Mouse (Mus musculus) urinary bladder, postnatal 25 days (tissue): ENCODE data around the gene Sptssb.

Experiments
- DNase-seq: peaks from one replicate; pipeline ENCODE4 v3.0.0; 2022; ENCODE audit warnings: low spot score

The Sptssb gene

DNA sequence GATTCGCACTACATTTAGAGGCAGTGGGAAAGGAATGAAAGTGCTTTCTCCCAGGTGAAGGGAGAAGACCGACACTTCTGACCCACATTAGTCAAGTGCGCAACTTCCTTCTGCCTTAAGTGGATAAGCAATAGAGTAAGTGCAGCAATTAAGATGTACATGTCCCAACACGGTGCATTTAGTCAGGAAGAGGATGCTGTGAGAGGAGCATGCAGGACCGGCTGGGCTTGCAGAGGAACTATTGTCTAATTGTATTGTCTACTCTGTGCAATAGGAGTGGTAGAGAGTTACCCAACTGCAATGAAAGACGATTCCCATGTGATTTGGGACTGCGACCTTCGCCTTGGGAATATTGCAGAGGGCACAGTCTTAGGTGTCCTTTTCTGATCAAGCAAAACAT lies 30.2 kb downstream of the Sptssb start:
- DNase-seq, result no peak

DNA sequence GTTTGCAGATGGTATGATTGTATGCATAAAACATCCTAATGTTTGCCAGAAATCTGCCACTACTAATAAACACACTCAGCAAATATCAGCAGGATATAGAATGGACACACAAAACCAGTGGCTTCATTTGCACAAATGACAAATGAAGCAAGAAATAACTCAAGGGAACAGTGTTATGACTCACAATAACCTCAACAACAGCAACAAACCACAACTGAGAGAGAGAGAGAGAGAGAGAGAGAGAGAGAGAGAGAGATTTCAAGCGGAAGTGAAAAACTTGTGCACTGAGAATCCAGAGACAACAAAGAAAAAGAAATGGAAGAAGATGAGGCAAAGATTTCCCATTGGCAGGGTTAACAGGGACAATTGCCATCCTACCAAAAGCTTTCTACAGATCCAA lies 35.2 kb downstream of the Sptssb start:
- no peak for DNase-seq

DNA sequence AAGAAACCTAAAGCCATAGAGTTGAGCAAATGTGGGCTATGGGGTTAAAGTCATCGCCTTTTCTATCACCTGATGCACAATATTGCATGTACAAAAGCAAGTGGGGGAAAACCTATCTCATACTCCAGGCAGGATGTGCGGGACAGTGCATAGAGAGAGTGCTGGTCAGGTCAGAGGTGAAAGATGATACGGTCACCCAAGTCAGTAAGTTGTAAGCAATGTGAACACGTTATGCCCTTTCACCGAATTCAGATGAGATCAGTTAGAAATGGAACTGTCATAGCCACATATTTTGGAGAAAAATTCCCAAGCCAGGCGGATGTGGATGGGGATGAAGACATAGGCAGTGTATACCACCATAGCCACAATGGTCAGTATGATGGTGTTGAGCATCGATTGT lies 39.1 kb downstream of the Sptssb start:
- DNase-seq, result no peak

DNA sequence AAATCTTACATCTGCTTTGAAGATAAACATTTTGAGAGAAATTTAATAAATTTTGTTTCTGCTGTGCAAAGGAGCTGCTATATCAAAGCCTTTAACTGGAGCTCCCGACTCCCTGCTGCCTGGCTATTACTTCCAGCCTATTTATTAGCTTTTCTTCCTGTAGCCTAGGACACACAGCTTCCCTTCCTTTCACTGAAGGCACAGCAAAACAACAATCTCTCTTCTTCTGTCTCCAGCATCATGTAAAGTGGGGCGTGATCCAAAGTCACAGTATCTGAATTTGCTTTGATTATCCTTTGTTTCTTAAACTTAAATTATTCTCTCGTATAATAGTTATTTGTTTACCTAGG lies 39.9 kb downstream of the Sptssb start:
- DNase-seq, result no peak

DNA sequence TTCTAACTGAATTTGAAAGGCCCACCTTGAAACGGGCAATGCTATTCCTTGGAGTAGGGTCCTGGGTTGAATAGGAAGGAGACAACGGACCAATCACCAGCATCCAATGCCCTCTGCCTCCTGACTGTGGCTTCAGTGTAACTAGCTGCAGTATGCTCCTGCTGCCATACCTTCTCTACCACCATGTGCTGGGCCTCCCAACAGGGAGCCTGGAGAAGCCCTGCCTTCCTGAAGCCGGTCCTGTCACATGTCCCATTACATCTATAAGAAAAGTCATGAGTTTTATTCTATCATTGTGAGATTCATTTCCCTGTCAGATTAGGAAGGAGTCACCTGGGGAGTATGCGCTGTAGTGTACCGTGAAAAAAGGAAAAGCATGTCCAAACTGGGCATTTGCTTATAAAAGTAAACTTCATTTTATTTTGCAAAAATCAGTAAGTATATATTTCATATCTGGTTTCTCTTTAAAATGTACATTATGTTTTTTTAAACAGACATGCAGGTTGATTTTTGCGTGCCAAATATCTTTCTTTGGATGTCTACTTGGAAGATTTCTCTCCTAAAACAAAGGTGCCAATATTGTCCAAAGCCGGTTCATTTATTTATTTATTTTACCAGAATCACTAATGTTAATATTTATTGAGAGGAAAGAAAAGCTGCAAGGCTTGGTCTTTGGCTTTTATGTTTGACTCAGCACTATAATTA lies 40.4 kb downstream of the Sptssb start:
- no peak for DNase-seq

DNA sequence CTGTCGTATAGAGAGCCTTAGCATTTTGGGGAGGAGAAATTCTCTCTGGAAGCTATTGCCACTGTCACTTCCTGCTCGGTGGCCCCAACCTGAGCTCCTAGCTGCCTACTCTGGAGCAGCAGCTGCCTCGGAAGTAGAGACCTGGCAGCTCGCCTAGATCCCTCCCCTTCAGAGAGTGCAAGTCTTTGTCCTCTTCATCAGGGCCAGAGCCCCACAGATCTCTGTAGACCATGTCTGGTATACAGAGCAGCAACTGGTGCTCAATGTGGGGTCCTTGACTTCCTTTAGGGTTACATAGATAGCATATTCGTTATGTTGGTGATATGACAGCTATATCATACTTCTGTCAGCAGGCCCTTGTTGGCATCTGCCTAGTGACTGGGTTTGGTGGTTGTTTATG lies 41.3 kb downstream of the Sptssb start:
- DNase-seq, result no peak

DNA sequence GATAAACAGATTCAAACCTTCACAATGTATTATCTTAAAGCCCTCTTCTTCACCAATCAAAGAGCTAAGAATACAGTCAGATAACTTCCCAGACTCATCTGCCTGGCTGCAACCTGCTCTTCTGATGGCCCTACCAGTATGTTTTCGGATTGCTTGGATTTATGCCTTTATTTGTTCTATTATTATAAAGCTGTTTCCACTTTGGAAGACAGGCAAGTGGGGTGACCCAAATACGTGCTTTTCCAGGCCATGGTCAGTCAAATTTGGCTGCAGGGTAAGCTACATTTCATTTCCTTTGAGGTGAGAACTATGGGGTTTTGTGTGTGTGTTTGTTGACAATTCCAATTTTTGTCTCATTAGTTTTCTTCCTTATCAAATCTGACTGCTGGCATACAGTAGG lies 43.2 kb downstream of the Sptssb start:
- DNase-seq, result no peak

DNA sequence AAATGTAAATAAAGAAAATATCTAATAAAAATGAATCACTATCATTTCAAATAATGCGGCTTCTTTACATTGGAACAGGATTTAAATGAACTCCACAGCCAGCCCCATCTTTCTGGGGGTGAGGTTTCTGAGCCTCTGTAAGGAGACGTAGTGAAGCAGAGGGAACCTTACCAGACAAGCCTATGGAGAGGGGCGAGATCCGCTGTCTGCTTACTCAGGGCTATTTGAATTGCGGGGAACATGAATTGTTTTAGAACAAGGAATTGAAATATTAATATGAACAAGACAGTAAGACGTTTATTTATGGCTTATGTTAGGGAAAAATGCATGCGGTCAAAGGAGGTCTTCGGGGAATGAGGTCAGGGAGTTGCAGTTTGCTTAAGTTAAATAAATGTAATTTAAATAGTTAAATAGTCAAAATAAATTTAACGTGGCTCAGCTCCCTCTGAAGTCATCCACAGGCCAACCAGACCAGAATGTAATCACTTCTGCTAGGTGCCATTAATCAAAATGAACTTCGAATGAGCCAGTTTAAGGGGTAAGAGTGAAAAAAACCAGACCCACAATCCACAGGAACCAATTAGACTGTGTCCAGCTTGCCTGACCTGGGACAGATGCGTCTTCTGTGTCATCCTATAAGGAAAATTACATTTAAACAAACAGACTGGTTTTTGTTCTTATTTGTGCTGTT lies 46.6 kb downstream of the Sptssb start:
- no peak for DNase-seq

DNA sequence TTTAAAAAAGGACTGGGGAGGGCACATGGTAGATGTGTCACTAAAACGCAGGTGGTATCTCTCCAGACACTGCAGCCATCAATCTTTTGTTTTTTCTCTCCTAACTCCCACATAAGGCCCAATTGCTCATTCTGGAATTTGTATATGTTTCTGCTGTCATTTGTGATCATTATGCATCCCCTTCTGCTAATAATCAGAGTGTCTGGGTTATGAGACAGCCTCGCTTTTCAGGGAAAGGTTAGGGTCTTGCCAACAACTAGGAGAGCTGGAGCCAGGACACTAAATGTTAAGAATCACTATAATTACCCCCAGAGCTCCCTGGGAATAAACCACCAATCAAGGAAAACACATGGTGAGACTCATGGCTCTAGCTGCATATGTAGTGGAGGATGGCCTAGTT lies 47.3 kb downstream of the Sptssb start:
- no peak for DNase-seq

DNA sequence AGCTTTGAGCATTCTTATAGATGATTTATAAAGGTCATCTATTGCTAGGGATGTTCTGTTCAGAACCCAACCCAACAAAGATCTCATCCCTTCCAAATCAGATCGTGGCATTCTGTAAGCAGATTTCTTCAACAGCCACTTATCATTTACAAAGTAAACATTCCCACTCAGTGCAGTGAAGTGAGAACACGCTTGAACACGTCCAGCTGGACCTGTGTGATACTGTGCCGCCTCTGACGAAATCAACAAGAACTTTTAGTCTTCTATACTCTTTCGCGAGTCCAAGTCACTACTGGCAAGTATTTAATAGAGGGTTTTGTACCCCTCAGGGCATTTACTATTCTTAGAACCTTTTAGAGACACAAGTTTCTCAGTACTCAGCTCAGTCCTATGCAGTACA lies 51.3 kb downstream of the Sptssb start:
- DNase-seq, result no peak

DNA sequence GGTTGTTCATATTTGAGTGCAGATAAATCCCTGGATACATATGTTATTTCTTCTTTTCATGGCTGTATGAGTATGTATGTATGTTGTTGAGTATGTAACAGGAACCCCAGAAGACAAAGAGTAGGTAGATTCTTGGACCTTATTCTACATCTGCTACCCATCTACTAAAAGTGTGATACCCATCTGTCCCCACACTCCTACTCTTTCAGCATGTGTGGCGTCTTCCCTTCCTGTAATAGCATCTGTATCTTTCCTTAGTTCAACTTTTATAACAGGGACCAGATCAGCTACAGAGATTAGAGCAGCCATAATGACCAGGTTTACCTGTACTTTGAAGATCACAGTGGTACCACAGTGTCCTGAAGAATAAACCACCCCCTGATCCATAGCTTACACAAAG lies 56.6 kb downstream of the Sptssb start:
- no peak for DNase-seq

DNA sequence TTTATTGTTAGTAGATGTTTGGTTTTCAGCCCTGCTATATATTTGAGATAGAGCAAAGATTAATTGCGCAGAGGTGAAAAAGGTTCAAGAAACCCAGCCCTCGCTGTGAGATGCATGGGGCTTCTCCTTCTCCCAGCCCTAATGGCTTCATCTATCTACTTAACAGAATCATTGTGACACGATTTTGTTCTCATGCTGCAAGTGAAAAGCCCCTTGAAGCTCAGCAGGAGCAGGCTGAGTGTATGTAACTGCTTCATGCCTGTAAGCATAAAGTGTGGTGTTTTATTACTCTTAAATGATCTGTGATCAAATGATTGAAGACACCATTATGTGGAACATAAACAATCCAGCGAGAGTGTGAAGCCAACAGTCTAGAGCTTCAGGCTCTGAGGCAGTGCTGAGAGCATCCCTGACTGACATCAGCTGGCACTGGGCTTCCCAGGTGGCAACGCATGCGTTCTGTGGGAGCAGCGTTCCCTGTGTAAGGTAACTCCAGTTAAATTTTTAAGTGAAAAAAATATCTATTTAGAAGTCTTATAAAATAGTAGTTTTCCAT lies 58.8 kb downstream of the Sptssb start:
- DNase-seq, result no peak

DNA sequence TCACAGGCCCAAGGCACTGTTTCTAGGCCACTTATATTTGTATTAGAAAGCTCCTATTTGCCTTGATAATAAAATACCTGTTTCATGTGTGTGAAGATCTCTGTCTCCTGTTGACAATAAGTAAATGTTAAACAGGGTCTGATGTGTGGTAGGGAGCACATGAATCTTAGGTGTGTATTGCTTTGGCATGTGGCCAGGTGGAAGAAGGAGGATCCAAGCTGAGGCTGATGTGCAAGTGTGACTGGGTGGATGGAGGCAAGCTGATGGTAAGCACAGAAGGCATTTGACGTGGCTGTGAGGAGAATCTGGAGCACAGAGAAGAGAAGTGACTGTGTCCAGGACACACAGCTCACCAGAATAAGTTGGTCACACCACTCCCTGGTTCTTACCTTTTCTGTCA lies 60.6 kb downstream of the Sptssb start:
- no peak for DNase-seq

DNA sequence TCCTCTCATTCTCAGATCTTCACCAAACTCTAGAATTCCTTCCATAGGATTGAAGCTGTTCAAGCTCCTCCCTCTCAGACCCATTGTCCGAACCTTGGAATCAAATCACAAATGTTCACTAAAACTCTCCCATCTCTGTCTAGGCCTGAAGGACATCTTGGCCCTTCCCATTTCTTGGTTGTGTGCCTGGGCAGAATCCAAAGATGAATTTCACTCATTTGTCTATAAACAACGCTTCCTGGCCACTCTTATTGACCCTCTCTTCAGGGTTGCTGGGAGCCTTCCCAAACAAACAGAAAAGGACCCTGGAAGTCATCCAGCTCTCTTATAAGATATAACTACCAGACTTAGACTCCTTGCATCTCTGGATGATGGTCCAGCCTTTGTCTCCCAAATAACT lies 61.8 kb downstream of the Sptssb start:
- no peak for DNase-seq

DNA sequence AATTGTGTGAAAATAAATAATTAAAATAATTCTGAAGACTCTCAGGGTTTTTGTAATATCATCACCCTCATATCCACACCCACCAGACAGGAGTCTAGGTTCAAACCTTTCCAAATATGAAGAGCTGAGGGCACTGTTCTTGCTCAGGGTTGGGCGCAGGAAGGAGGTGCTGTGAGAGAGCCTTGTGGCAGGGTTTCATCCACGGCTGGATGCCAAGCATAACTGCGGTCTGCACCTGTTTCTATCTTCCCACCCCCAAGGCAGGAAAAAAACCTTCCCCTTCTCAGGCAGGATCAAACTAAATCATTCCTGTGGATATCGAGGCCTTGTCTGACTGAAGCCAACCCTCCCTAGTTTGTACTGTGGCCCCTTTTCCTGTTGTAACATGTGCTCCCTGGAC lies 62.2 kb downstream of the Sptssb start:
- DNase-seq, result no peak

DNA sequence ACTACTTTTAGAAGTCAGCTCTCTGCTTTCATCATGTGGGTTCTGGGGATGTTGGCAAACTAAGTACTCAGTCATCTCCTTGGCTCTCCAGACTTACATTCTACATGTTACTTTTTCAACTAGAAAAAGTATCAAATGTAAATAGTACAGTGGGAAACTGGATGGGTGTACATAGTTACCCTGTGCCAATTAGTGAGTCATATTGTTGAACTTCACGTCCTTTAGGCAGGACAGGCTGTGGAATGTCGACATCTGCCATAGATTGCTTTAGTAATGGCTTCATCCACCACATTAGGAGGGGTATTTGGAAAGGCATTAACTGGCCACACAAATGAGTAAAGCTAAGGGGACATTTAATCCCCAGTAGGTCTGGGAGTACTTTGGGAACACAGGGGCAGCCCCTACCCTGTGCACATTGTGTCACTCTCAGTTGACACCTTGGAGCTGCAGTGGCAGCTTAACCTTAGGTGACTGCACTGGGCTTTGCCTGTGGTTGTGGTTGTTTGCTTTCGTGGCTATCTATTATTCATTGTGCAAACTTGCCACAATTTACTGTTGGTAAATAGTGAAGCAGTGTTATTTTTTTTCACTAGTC lies 66.8 kb downstream of the Sptssb start:
- no peak for DNase-seq

DNA sequence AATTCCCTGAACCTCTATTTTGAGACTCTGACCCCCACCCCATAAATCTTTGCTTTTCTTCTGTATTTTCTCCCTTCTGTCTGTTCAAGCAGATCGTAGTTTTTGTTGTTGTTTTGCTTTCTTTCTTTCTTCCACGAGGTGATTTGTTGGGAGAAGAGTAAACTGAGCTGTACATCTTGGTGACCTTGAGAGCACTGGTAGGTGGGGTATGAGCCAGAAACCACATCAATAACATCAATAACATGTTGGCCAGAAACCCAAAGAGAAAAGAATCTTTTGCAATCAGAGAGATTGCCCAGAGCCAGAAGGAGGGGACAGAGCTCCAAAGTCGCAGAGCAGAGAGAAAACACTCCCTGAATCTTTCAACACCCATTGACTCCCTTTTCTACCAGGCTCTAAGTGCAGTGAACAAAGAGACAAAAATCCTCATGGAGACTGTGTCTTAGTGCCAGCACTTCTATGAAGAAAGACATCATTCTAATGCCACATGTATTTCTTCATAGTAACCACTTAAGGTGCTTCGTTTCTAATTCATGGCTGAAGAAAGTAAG lies 80.4 kb downstream of the Sptssb start:
- DNase-seq, result no peak

DNA sequence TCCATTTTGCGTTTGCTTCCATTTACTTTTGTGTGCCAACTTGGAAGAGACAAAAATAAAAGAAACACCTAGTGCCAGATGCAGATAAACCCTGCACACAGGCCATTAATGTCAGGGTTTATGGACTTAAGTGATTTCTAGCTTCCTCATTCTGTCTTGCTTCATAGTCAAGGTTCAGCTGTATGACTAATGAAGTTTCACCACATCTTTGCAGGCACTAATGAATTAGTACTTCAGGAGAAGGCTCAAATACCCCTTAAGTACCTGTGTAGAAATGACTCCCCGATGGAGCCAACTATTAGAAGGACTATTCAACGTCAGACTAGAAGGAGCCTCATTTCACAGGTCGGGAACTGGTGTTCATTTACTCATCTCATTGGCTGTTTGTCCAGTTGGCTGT lies 86.4 kb downstream of the Sptssb start:
- DNase-seq, result no peak
